Comparison of ENCODE assay signal across 31 mouse cellular contexts in the genomic region with DNA sequence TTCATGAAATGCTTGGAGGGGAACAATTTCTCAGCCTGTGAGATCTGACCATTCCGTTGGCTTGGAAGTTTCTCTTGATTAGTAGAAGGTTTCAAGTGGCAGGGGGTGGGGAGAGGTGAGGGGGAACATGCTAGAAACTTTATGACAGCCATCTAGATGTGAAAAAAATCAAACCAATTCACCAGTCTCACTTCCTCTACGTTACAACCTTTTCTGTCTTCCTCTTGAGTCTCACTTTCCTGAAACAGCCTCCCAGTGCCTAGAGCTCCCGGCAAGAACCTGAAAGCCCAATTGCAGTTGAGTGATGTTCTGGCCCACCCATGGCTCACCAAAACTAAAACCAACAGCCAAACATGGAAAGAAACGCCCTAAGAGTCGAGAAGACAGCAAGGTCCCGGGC. TPM values are rescaled to one million over a fixed set of nuclear protein-coding genes. Genes with fewer than 3 reads are reported as not detected.
DNase-seq lines count a peak whose midpoint lies in the region; ATAC-seq and TF ChIP-seq lines count a peak whose summit lies in the region.
"Had no signal": no experiment of that assay in that cellular context is flagged by ENCODE, and none has a peak within 500 bp of the region (broad histone marks: within the 10 kb centered on the region; RNA-seq: fewer than 3 reads in every experiment).

No protein-coding gene starts in this region.

- no peaks in the 10 kb centered on the region for H3K9me3 ChIP-seq in embryonic facial prominence, embryonic 13.5 days
- H3K9me3 ChIP-seq in embryonic facial prominence, embryonic 10.5 days = no peaks in the 10 kb centered on the region
- no peaks in the 10 kb centered on the region for H3K9me3 ChIP-seq in kidney, embryonic 15.5 days (replicated peaks)
- H3K9me3 ChIP-seq in stomach, embryonic 14.5 days (ENCODE audit: control insufficient read depth, low read depth, low read length) = no peaks in the 10 kb centered on the region
- H3K9me3 ChIP-seq in stomach, postnatal 0 days (ENCODE audit: control insufficient read depth, low read length) = no peaks in the 10 kb centered on the region
- H3K9me3 ChIP-seq: forebrain, embryonic 15.5 days; midbrain, embryonic 12.5 days; neural tube, embryonic 13.5 days had no signal

- no peak for TF ChIP-seq EP300 in stomach, postnatal 0 days (optimal IDR thresholded peaks at IDR 0.05)

- H3K4me3 ChIP-seq in embryonic facial prominence, embryonic 13.5 days = no peak overlapping the region
- no peak overlapping the region for H3K4me3 ChIP-seq in embryonic facial prominence, embryonic 10.5 days
- H3K4me3 ChIP-seq in kidney, embryonic 15.5 days (replicated peaks) = no peak overlapping the region
- H3K4me3 ChIP-seq in stomach, embryonic 14.5 days (ENCODE audit: low read depth, low read length) = no peak overlapping the region
- no peak overlapping the region for H3K4me3 ChIP-seq in stomach, postnatal 0 days (ENCODE audit: low read depth, low read length)
- H3K4me3 ChIP-seq: forebrain, embryonic 15.5 days; midbrain, embryonic 12.5 days; myocyte; neural tube, embryonic 13.5 days had no signal

- no peak overlapping the region for H3K9ac ChIP-seq in embryonic facial prominence, embryonic 13.5 days
- H3K9ac ChIP-seq in kidney, embryonic 15.5 days = no peak overlapping the region
- H3K9ac ChIP-seq in stomach, embryonic 14.5 days (replicated peaks; ENCODE audit: low read depth, low read length) = no peak overlapping the region
- H3K9ac ChIP-seq in stomach, postnatal 0 days (ENCODE audit: low read length) = no peak overlapping the region
- H3K9ac ChIP-seq: forebrain, embryonic 15.5 days; liver, embryonic 14.5 days; midbrain, embryonic 12.5 days; neural tube, embryonic 13.5 days had no signal

- no peak for TF ChIP-seq CTCF in stomach, postnatal 0 days (IDR thresholded peaks at IDR 0.05; ENCODE audit: low read depth)

- H3K4me1 ChIP-seq in embryonic facial prominence, embryonic 13.5 days = peaks cover 5% of the 10 kb centered on the region; the same call in 1 of the 2 replicates
- H3K4me1 ChIP-seq in embryonic facial prominence, embryonic 10.5 days = peaks cover 5% of the 10 kb centered on the region; the same call in 1 of the 2 replicates
- H3K4me1 ChIP-seq in kidney, embryonic 15.5 days = 0 out of 2 replicates have a peak, but pooled peaks cover 3% of the 10 kb centered on the region
- H3K4me1 ChIP-seq in stomach, embryonic 14.5 days (ENCODE audit: control insufficient read depth, insufficient read depth, low read length) = no peaks in the 10 kb centered on the region
- no peaks in the 10 kb centered on the region for H3K4me1 ChIP-seq in stomach, postnatal 0 days (replicated peaks; ENCODE audit: control insufficient read depth, insufficient read depth)
- H3K4me1 ChIP-seq: forebrain, embryonic 15.5 days; midbrain, embryonic 12.5 days; neural tube, embryonic 13.5 days had no signal

- no peak for DNase-seq in embryonic facial prominence, embryonic 10.5 days (ENCODE audit: low spot score)
- no peak for DNase-seq in kidney, postnatal 36 days
- no peak for DNase-seq in stomach, postnatal 0 days (ENCODE audit: low spot score)
- DNase-seq in thymus, adult 18-20 months = no peak
- DNase-seq: adrenal gland, postnatal 10 days; cerebellum, adult 11 months; cerebellum, adult 9-10 months; cerebellum, postnatal 36 days; embryo, embryonic 11 days; heart, postnatal 14 days; kidney, adult 18-20 months; kidney, postnatal 4 days; layer of hippocampus, postnatal 36 days; left cerebral cortex, postnatal 4 days; liver; lung, adult 2 months; lung, postnatal 36 days; right cerebral cortex, postnatal 4 days had no signal

- ATAC-seq in embryonic facial prominence, embryonic 13.5 days (ENCODE audit: insufficient number of reproducible peaks, insufficient read depth, low FRiP score, low TSS enrichment, low read depth) = no peak
- no peak for ATAC-seq in kidney, embryonic 15.5 days (replicated peaks; ENCODE audit: low FRiP score)
- ATAC-seq in stomach, embryonic 14.5 days (ENCODE audit: insufficient number of reproducible peaks, insufficient read depth, low FRiP score, low read depth) = no peak
- no peak for ATAC-seq in stomach, postnatal 0 days (ENCODE audit: low FRiP score, low TSS enrichment)
- ATAC-seq in megakaryocyte progenitor cell, adult 5-6 weeks (replicated peaks; ENCODE audit: poor library complexity) = peak; percentile 41
- ATAC-seq: forebrain, embryonic 15.5 days; hindbrain, embryonic 16.5 days; Patski had no signal

- no peak overlapping the region for H3K4me2 ChIP-seq in embryonic facial prominence, embryonic 13.5 days
- no peak overlapping the region for H3K4me2 ChIP-seq in kidney, embryonic 15.5 days
- H3K4me2 ChIP-seq in stomach, embryonic 14.5 days (replicated peaks; ENCODE audit: low read depth, low read length) = no peak overlapping the region
- no peak overlapping the region for H3K4me2 ChIP-seq in stomach, postnatal 0 days (replicated peaks; ENCODE audit: low read depth)
- H3K4me2 ChIP-seq: forebrain, embryonic 15.5 days; midbrain, embryonic 12.5 days; neural tube, embryonic 13.5 days had no signal

- peaks cover 53% of the 10 kb centered on the region for H3K36me3 ChIP-seq in embryonic facial prominence, embryonic 13.5 days
- H3K36me3 ChIP-seq in embryonic facial prominence, embryonic 10.5 days (replicated peaks) = peaks cover 50% of the 10 kb centered on the region
- H3K36me3 ChIP-seq in kidney, embryonic 15.5 days = peaks cover 51% of the 10 kb centered on the region
- peaks cover 47% of the 10 kb centered on the region for H3K36me3 ChIP-seq in stomach, embryonic 14.5 days (ENCODE audit: control insufficient read depth, insufficient read depth, low read length)
- H3K36me3 ChIP-seq in stomach, postnatal 0 days (ENCODE audit: control insufficient read depth, insufficient read depth, low read length) = peaks cover 16% of the 10 kb centered on the region
- H3K36me3 ChIP-seq: forebrain, embryonic 15.5 days had no signal

- peak overlapping the region; percentile 24; the same call in 1 of the 2 replicates for H3K27ac ChIP-seq in embryonic facial prominence, embryonic 13.5 days
- no peak overlapping the region for H3K27ac ChIP-seq in embryonic facial prominence, embryonic 10.5 days (replicated peaks)
- 0 out of 2 replicates have a peak overlapping the region, but pooled peaks have one; percentile 32 for H3K27ac ChIP-seq in kidney, embryonic 15.5 days
- H3K27ac ChIP-seq in stomach, embryonic 14.5 days (ENCODE audit: low read length) = 0 out of 2 replicates have a peak overlapping the region, but pooled peaks have one; percentile 18
- no peak overlapping the region for H3K27ac ChIP-seq in stomach, postnatal 0 days (replicated peaks)
- H3K27ac ChIP-seq: forebrain, embryonic 15.5 days; liver, embryonic 14.5 days; midbrain, embryonic 12.5 days; neural tube, embryonic 13.5 days had no signal

- 63% methylated on average over 6 of the region's 6 CpGs for WGBS in embryonic facial prominence, embryonic 13.5 days
- WGBS in embryonic facial prominence, embryonic 10.5 days = 84% methylated on average over 6 of the region's 6 CpGs
- 71% methylated on average over 6 of the region's 6 CpGs for WGBS in kidney, embryonic 15.5 days
- 74% methylated on average over 6 of the region's 6 CpGs for WGBS in stomach, embryonic 14.5 days
- 74% methylated on average over 6 of the region's 6 CpGs for WGBS in stomach, postnatal 0 days

- no peaks in the 10 kb centered on the region for H3K27me3 ChIP-seq in embryonic facial prominence, embryonic 13.5 days
- H3K27me3 ChIP-seq in embryonic facial prominence, embryonic 10.5 days (replicated peaks; ENCODE audit: low read depth, poor library complexity, severe bottlenecking) = no peaks in the 10 kb centered on the region
- no peaks in the 10 kb centered on the region for H3K27me3 ChIP-seq in kidney, embryonic 15.5 days
- H3K27me3 ChIP-seq in stomach, embryonic 14.5 days (ENCODE audit: control insufficient read depth, insufficient read depth, low read length) = no peaks in the 10 kb centered on the region
- no peaks in the 10 kb centered on the region for H3K27me3 ChIP-seq in stomach, postnatal 0 days (ENCODE audit: control insufficient read depth, insufficient read depth, low read length)
- H3K27me3 ChIP-seq: forebrain, embryonic 15.5 days; midbrain, embryonic 12.5 days; neural tube, embryonic 13.5 days; Patski had no signal

RNA-seq across cellular contexts. Expression of gene Sparc, which starts 28.4 kb away (rescaled TPM):
- polyA plus RNA-seq in embryonic facial prominence, embryonic 13.5 days (2015; fragmentation: Nextera tagmentation; extraction: Ambion mirVana) = 1,239 and 1,279 TPM in 2 replicates
- polyA plus RNA-seq in embryonic facial prominence, embryonic 10.5 days (2016; fragmentation: Nextera tagmentation; extraction: Ambion mirVana) = 269 and 310 TPM in 2 replicates
- polyA plus RNA-seq in kidney, embryonic 15.5 days (2015; fragmentation: Nextera tagmentation; extraction: Ambion mirVana) = 1,364 and 1,510 TPM in 2 replicates
- polyA plus RNA-seq in stomach, embryonic 14.5 days (2014; fragmentation: Nextera tagmentation; extraction: Ambion mirVana) = 1,638 and 1,722 TPM in 2 replicates
- polyA plus RNA-seq in stomach, postnatal 0 days (2015; fragmentation: Nextera tagmentation; extraction: Ambion mirVana) = 1,616 and 1,849 TPM in 2 replicates
- not detected in 2 replicates for total RNA-seq in megakaryocyte progenitor cell, adult 5-6 weeks (2015)
- not detected in 2 replicates for total RNA-seq in megakaryocyte progenitor cell, adult 5-6 weeks (2017)
- total RNA-seq: MEL had no signal

RNA-seq across cellular contexts. Expression of gene Fat2, which starts 58.2 kb away (rescaled TPM):
- 0.62 and 0.69 TPM in 2 replicates for polyA plus RNA-seq in embryonic facial prominence, embryonic 13.5 days (2015; fragmentation: Nextera tagmentation; extraction: Ambion mirVana)
- polyA plus RNA-seq in embryonic facial prominence, embryonic 10.5 days (2016; fragmentation: Nextera tagmentation; extraction: Ambion mirVana) = 0.12 and 0.13 TPM in 2 replicates
- polyA plus RNA-seq in kidney, embryonic 15.5 days (2015; fragmentation: Nextera tagmentation; extraction: Ambion mirVana) = 0.08 and 0.10 TPM in 2 replicates
- 1.2 and 1.3 TPM in 2 replicates for polyA plus RNA-seq in stomach, embryonic 14.5 days (2014; fragmentation: Nextera tagmentation; extraction: Ambion mirVana)
- 0.61 and 0.69 TPM in 2 replicates for polyA plus RNA-seq in stomach, postnatal 0 days (2015; fragmentation: Nextera tagmentation; extraction: Ambion mirVana)
- not detected in 2 replicates for total RNA-seq in megakaryocyte progenitor cell, adult 5-6 weeks (2015)
- total RNA-seq in megakaryocyte progenitor cell, adult 5-6 weeks (2017) = not detected in 2 replicates
- polyA plus RNA-seq: heart, embryonic 14.5 days had no signal

Comparison
In these comparisons a context has a peak if more than half of its experiments do, and no peak if none do; other contexts are left out.
1. H3K27ac ChIP-seq: peak in embryonic facial prominence, embryonic 13.5 days (single experiment), kidney, embryonic 15.5 days (single experiment) and stomach, embryonic 14.5 days (single experiment); none in embryonic facial prominence, embryonic 10.5 days (single experiment) and stomach, postnatal 0 days (single experiment).